Mouse (Mus musculus) c-Kit-positive CD71-positive TER-119-negative erythroid progenitor cells, embryonic 14.5 days (primary cell): ENCODE data around the gene Unc93b1.
A peak's percentile ranks its signal among the peaks of the same experiment; 100 is the strongest.

ENCODE experiments used
- DNase-seq: peaks from one replicate; pipeline ENCODE4 v3.0.0-alpha.2; 2013; ENCODE audit warnings: low read depth

Gene Unc93b1

DNA sequence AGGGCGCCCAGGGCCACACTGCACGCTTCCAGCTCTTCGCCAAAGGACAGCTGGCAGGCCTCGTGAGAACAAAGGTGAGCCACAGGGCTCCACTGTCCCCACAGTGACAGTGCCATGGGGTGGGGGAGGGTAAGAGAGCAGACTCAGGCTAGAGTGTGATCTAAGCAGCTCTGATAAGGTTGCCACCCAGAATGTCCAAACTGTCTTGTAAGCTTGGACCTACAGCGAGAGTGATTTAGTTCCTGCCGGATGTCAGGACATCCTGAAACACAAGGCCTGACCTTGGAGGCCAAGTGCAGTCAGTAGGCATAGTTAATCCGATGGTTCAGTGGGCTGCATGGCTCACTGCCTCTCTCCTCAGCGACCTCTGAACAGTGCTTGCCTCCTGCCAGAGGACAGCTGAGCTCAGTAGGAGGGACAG lies 50.3 kb downstream of the Unc93b1 start:
- DNase-seq: no peak

- peak; percentile 34 for DNase-seq
These were observed 51.3 kb downstream of the Unc93b1 start, which contains the start of gene Acy3 for GRCm38 (mm10) chr19:3986334-3986733. Gene Acy3, plus strand, starts transcription at chr19:3986570.

DNA sequence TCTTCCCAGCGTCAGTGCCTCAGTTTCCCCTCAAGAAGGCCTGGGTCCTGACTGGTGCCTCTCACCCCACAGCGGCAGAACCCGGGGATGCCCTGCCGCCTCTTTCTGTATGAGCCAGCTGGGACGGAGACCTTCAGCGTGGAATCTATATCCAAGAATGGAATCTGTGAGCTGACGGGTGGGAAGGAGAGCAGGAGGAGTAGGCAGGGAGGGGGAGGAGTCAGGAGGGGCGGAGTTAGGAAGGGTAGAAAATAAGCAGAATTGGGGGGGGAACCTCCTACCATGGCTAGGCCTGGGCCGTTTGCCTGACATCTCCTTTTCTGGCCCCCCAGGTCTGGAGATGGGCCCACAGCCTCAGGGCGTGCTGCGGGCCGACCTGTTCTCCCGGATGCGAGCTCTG lies 53.1 kb downstream of the Unc93b1 start:
- no peak for DNase-seq

- no peak for DNase-seq
These were observed 53.8 kb downstream of the Unc93b1 start for GRCm38 (mm10) chr19:3988750-3989149.

GRCm38 (mm10) chr19:3990804-3991203 lies 55.8 kb downstream of the Unc93b1 start:
- no peak for DNase-seq

- DNase-seq: no peak
These were observed 56.6 kb downstream of the Unc93b1 start for GRCm38 (mm10) chr19:3991562-3991961.

DNA sequence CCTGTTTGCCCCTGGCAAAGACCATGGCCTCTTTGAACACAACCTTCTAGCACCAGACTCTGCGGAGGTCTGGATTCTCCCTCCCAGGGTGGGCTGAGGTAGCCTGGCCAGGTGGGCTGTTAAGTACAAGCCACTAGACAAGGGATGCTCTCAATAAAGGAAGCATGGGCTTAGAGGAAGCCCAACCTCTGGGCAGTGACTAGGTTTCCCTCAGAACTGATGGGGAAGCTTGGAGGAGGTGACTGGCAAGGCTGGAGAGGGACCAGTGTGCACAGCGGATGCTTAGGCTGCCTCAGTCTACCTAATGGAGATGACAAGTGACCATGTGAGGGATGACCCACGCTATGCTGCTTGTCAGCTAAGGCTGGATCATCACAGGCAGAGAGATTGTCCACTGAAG lies 57.0 kb downstream of the Unc93b1 start:
- DNase-seq: no peak

- no peak for DNase-seq
These were observed 57.4 kb downstream of the Unc93b1 start, which contains the start of gene Tbx10 for GRCm38 (mm10) chr19:3992416-3992815. Gene Tbx10, plus strand, starts transcription at chr19:3992752.

DNA sequence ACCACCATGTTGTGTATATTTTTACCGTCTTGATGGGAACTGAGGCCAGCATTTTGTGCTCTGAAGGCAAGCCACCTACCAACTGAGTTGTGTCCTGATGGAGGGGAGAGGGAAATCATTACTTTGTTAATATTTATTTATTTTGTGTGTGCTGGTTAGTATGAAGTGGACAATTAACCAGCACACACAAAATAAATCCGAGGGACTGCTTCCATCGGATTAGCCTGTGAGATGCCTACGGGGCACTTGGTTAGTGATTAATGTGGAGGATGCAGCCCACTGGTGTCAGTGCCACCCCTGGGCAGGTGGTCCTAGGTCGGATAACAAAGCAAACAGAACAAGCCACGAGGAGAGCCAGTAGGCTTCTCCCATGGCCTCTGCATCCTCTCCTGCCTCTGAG lies 59.9 kb downstream of the Unc93b1 start:
- no peak for DNase-seq

- DNase-seq: no peak
These were observed 60.5 kb downstream of the Unc93b1 start for GRCm38 (mm10) chr19:3995505-3995904.

DNA sequence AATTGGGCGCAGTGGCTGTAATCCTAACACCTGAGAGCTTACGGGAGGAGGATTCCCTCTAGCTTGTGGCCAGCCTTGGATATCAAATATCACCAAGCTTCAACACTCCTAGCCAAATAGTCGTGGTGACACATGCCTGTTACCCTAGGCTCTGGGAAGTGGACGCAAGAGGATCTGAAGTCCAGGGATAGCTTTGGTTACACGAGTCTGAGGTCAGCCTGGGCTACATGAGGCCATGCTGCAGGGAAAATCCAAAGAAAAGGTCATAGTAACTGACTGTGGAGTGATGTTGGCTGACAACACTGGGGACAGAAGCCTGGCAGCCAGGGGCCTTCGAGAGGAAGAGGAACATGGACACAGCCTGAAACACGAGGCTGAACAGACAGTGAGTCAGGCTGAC lies 61.1 kb downstream of the Unc93b1 start:
- no peak for DNase-seq

DNA sequence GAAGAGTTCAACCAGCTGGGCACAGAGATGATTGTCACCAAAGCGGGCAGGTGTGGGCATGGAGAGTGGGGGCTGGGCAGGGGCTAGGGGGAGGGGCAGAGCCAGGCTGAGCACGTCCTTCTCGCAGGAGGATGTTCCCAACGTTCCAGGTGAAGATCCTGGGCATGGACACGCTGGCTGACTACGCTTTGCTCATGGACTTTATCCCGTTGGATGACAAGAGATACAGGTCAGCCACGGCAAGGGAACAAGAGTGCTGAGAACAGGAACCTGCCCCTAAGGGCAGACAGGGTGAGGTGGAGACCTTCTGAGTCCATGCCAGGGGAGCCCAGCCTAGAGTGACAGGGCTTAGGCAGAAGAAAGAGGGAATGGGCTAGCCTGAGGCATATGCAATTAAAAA lies 61.8 kb downstream of the Unc93b1 start:
- DNase-seq: no peak

DNA sequence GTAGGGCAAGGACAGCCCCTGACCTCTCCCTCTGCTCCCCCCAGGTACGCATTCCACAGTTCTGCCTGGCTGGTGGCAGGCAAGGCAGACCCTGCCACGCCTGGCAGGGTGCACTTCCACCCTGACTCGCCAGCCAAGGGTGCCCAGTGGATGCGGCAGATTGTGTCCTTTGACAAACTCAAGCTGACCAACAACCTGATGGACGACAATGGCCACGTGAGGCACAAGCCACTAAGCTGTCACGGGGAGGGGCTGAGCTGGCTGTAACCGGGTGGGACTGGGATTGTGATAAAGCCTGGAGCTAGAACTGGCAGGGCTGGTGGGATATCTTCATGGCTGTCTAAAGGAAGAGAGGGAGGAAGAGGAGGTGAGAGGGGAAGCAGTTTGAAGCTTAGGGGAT lies 62.2 kb downstream of the Unc93b1 start:
- DNase-seq: no peak

DNA sequence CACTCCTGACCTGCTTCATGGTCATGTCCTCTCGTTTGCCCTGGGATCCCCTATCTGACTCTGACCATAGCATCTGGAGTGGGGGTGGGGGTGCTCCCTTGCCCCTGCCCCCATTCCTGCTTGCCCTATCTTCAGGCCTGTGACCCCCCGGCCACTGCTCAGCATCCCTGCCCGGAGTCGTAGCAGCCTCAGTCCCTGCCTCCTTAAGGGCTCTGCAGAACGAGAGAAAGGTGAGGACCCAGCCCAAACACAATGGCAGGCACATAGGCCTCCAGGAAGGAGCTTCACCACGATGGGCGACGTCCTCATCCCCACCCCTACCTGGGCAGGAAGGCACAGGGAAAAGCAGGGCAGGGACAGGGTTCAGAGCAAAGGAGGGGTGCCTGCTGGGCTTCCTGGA lies 63.3 kb downstream of the Unc93b1 start:
- DNase-seq: no peak
